Mouse (Mus musculus) CH12.LX (cell line): ENCODE results near the gene Metap1.

Experiments
- BHLHE40 ChIP-seq: IDR thresholded peaks from 2 replicates; pipeline ENCODE4 v1.6.1; 2011; ENCODE audit warnings: mild to moderate bottlenecking, low read depth, low read length, improper control_type of control experiment
- CTCF ChIP-seq, 2 experiments: IDR thresholded peaks in 1 of 2; conservative IDR thresholded peaks in 1 of 2; 2 replicates each; pipeline ENCODE4 v1.5.1; 2011 to 2012; ENCODE audit warnings: low read depth in 2 of 2, low read length in 2 of 2, improper control_type of control experiment in 1 of 2, inconsistent platforms in 1 of 2, mild to moderate bottlenecking in 1 of 2, moderate library complexity in 1 of 2
- EP300 ChIP-seq: IDR thresholded peaks from 2 replicates; pipeline ENCODE4 v1.6.1; 2011; ENCODE audit warnings: low read length, improper control_type of control experiment
- MAFK ChIP-seq: IDR thresholded peaks from 2 replicates; pipeline ENCODE4 v1.6.1; 2011; ENCODE audit warnings: low read length, improper control_type of control experiment; ENCODE audit not compliant: insufficient replicate concordance
- NELFE ChIP-seq: IDR thresholded peaks from 2 replicates; pipeline ENCODE4 v1.6.1; 2011; ENCODE audit warnings: low read depth, low read length, improper control_type of control experiment
- POLR2A ChIP-seq: IDR thresholded peaks from 2 replicates; pipeline ENCODE4 v1.6.1; 2011; ENCODE audit warnings: low read depth, mild to moderate bottlenecking, improper control_type of control experiment, low read length
- POLR2AphosphoS2 ChIP-seq: IDR thresholded peaks from 2 replicates; pipeline ENCODE4 v1.6.1; 2011; ENCODE audit warnings: low read depth, low read length, improper control_type of control experiment
- TCF12 ChIP-seq: IDR thresholded peaks from 2 replicates; pipeline ENCODE4 v1.6.1; 2014; ENCODE audit warnings: low read depth, mild to moderate bottlenecking, inconsistent platforms, low read length, improper control_type of control experiment
- UBTF ChIP-seq: IDR thresholded peaks from 2 replicates; pipeline ENCODE4 v1.6.1; 2012; ENCODE audit warnings: low read depth, mild to moderate bottlenecking, inconsistent platforms, low read length, improper control_type of control experiment, moderate library complexity
- USF2 ChIP-seq: conservative IDR thresholded peaks from 2 replicates; pipeline ENCODE4 v1.6.1; 2011; ENCODE audit warnings: low read depth, low read length, improper control_type of control experiment
- ZMIZ1 ChIP-seq: IDR thresholded peaks from 2 replicates; pipeline ENCODE4 v1.6.1; 2012; ENCODE audit warnings: low read depth, mild to moderate bottlenecking, inconsistent platforms, low read length, improper control_type of control experiment
- ZNF384 ChIP-seq: IDR thresholded peaks from 2 replicates; pipeline ENCODE4 v1.6.1; 2012; ENCODE audit warnings: low read depth, low read length, improper control_type of control experiment, inconsistent platforms

DNA sequence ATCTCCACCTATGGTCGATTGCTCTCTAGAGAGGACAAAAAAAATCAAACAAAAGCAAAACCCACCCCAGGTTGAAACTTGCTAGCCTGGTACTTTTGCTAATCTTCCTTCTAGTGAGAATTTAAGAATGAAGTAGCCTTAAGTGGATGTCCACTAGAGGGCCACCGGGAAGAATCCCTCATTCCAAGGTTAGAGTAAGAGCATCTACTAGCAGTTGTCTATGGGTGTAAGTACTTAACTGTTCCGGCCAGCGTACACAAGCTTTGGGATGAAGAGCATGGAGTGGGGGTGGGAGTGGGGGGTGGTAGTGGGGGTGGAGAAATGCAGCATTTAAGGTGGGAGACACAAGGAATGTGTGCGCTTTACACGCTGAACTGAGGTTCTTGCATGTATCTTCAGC, 17.4 kb upstream of the Metap1 start:
- peak; percentile 46 to 71; a peak in 3 of 4 replicates for TF ChIP-seq CTCF (conservative IDR thresholded peaks at IDR 0.05 in 1 of 2, IDR thresholded peaks at IDR 0.05 in 1 of 2; ENCODE audit: low read depth in 2 of 2, low read length in 2 of 2)
- no peak for TF ChIP-seq POLR2AphosphoS2
- TF ChIP-seq POLR2A: no peak
- TF ChIP-seq USF2: no peak
- no peak for TF ChIP-seq ZNF384
- no peak for TF ChIP-seq NELFE
- TF ChIP-seq MAFK: no peak
- TF ChIP-seq UBTF: no peak
- TF ChIP-seq TCF12: no peak
- TF ChIP-seq EP300: no peak
- TF ChIP-seq ZMIZ1: no peak
- TF ChIP-seq BHLHE40: no peak
